Mouse (Mus musculus): ENCODE measurements around the gene Cd300ld3. TPM values are rescaled to one million over a fixed set of nuclear protein-coding genes. Genes with fewer than 3 reads are reported as not detected.
"Not testable (repeated sequence)": the region's sequence is repeated elsewhere in the genome, so short reads cannot be mapped to it uniquely, and the experiment has no call there.

Gene Cd300ld3
- polyA plus RNA-seq, 1 experiment from 2014 or later = not detected

GRCm38 (mm10) chr11:115066768-115067167 lies 18.6 kb upstream of the Cd300ld3 start:
- WGBS = 71% methylated on average over 6 of the region's 6 CpGs
- Histone ChIP-seq H3K4me1 (ENCODE audit: control insufficient read depth, insufficient read depth, low read length) (0 out of 2 replicates have a peak, but pooled peaks cover 4% of the 10 kb centered on the region), H3K36me3 (ENCODE audit: control insufficient read depth, insufficient read depth, low read length) (no peaks in the 10 kb centered on the region), H3K27me3 (ENCODE audit: control insufficient read depth, insufficient read depth, low read length) (no peaks in the 10 kb centered on the region), H3K4me3 (replicated peaks; ENCODE audit: low read length) (no peak overlapping the region), H3K9me3 (replicated peaks; ENCODE audit: control insufficient read depth, low read length) (no peaks in the 10 kb centered on the region), H3K27ac (ENCODE audit: low read length) (no peak overlapping the region), H3K4me2 (ENCODE audit: low read depth, low read length) (no peak overlapping the region), H3K9ac (ENCODE audit: low read length) (no peak overlapping the region)
- ATAC-seq (ENCODE audit: insufficient read depth, low FRiP score) = no peak

GRCm38 (mm10) chr11:115062077-115062476 lies 13.9 kb upstream of the Cd300ld3 start, which contains the start of gene Cd300e:
Gene Cd300e (minus strand): TSS chr11:115062177.
- H3K9ac ChIP-seq (ENCODE audit: low read length) = no peak within 1 kb of the TSS
- H3K36me3 ChIP-seq (ENCODE audit: control insufficient read depth, insufficient read depth, low read length) = no peaks in the 10 kb centered on the region
- no peaks in the 10 kb centered on the region for H3K27me3 ChIP-seq (ENCODE audit: control insufficient read depth, insufficient read depth, low read length)
- no peaks in the 10 kb centered on the region for H3K9me3 ChIP-seq (replicated peaks; ENCODE audit: control insufficient read depth, low read length)
- H3K27ac ChIP-seq (ENCODE audit: low read length) = no peak within 1 kb of the TSS
- 32% methylated on average over 5 of the region's 5 CpGs for WGBS
- no peaks in the 10 kb centered on the region for H3K4me1 ChIP-seq (ENCODE audit: control insufficient read depth, insufficient read depth, low read length)
- no peak within 1 kb of the TSS for H3K4me2 ChIP-seq (ENCODE audit: low read depth, low read length)
- ATAC-seq (ENCODE audit: insufficient read depth, low FRiP score) = no peak
- H3K4me3 ChIP-seq (replicated peaks; ENCODE audit: low read length) = no peak within 1 kb of the TSS

- 80% methylated on average over 2 of the region's 2 CpGs for WGBS
- H3K4me2 ChIP-seq (ENCODE audit: low read depth, low read length) = no peak overlapping the region
- H3K36me3 ChIP-seq (ENCODE audit: control insufficient read depth, insufficient read depth, low read length) = no peaks in the 10 kb centered on the region
- ATAC-seq (ENCODE audit: insufficient read depth, low FRiP score) = no peak
- no peak overlapping the region for H3K9ac ChIP-seq (ENCODE audit: low read length)
- H3K27me3 ChIP-seq (ENCODE audit: control insufficient read depth, insufficient read depth, low read length) = no peaks in the 10 kb centered on the region
- no peak overlapping the region for H3K4me3 ChIP-seq (replicated peaks; ENCODE audit: low read length)
- H3K27ac ChIP-seq (ENCODE audit: low read length) = no peak overlapping the region
- H3K4me1 ChIP-seq (ENCODE audit: control insufficient read depth, insufficient read depth, low read length) = no peaks in the 10 kb centered on the region
- no peaks in the 10 kb centered on the region for H3K9me3 ChIP-seq (replicated peaks; ENCODE audit: control insufficient read depth, low read length)
Measured at GRCm38 (mm10) chr11:115059797-115060196, 11.6 kb upstream of the Cd300ld3 start.

GRCm38 (mm10) chr11:115058701-115059100 lies 10.5 kb upstream of the Cd300ld3 start:
- 76% methylated on average over 4 of the region's 4 CpGs for WGBS
- ATAC-seq (ENCODE audit: insufficient read depth, low FRiP score) = no peak
- Histone ChIP-seq H3K9ac (ENCODE audit: low read length) (no peak overlapping the region), H3K4me3 (replicated peaks; ENCODE audit: low read length) (no peak overlapping the region), H3K27ac (ENCODE audit: low read length) (no peak overlapping the region), H3K4me2 (ENCODE audit: low read depth, low read length) (no peak overlapping the region), H3K9me3 (replicated peaks; ENCODE audit: control insufficient read depth, low read length) (no peaks in the 10 kb centered on the region), H3K4me1 (ENCODE audit: control insufficient read depth, insufficient read depth, low read length) (no peaks in the 10 kb centered on the region), H3K36me3 (ENCODE audit: control insufficient read depth, insufficient read depth, low read length) (no peaks in the 10 kb centered on the region), H3K27me3 (ENCODE audit: control insufficient read depth, insufficient read depth, low read length) (no peaks in the 10 kb centered on the region)

GRCm38 (mm10) chr11:115054537-115054936 lies 6.3 kb upstream of the Cd300ld3 start:
- no peak overlapping the region for H3K4me2 ChIP-seq (ENCODE audit: low read depth, low read length)
- H3K27ac ChIP-seq (ENCODE audit: low read length) = no peak overlapping the region
- no peak overlapping the region for H3K9ac ChIP-seq (ENCODE audit: low read length)
- no peak overlapping the region for H3K4me3 ChIP-seq (replicated peaks; ENCODE audit: low read length)
- no peaks in the 10 kb centered on the region for H3K36me3 ChIP-seq (ENCODE audit: control insufficient read depth, insufficient read depth, low read length)
- H3K9me3 ChIP-seq (replicated peaks; ENCODE audit: control insufficient read depth, low read length) = no peaks in the 10 kb centered on the region
- ATAC-seq (ENCODE audit: insufficient read depth, low FRiP score) = no peak
- H3K4me1 ChIP-seq (ENCODE audit: control insufficient read depth, insufficient read depth, low read length) = no peaks in the 10 kb centered on the region
- no peaks in the 10 kb centered on the region for H3K27me3 ChIP-seq (ENCODE audit: control insufficient read depth, insufficient read depth, low read length)

GRCm38 (mm10) chr11:115052991-115053390 lies 4.8 kb upstream of the Cd300ld3 start:
- no peak for ATAC-seq (ENCODE audit: insufficient read depth, low FRiP score)
- Histone ChIP-seq H3K9me3 (replicated peaks; ENCODE audit: control insufficient read depth, low read length) (no peaks in the 10 kb centered on the region), H3K36me3 (ENCODE audit: control insufficient read depth, insufficient read depth, low read length) (no peaks in the 10 kb centered on the region), H3K27ac (ENCODE audit: low read length) (no peak overlapping the region), H3K27me3 (ENCODE audit: control insufficient read depth, insufficient read depth, low read length) (no peaks in the 10 kb centered on the region), H3K4me3 (replicated peaks; ENCODE audit: low read length) (no peak overlapping the region), H3K4me2 (ENCODE audit: low read depth, low read length) (no peak overlapping the region), H3K4me1 (ENCODE audit: control insufficient read depth, insufficient read depth, low read length) (no peaks in the 10 kb centered on the region), H3K9ac (ENCODE audit: low read length) (no peak overlapping the region)
- 92% methylated on average over 1 of the region's 1 CpGs for WGBS

- WGBS = 3% methylated on average over 9 of the region's 9 CpGs
- Histone ChIP-seq H3K4me1 (ENCODE audit: control insufficient read depth, insufficient read depth, low read length) (no peaks in the 10 kb centered on the region), H3K27me3 (ENCODE audit: control insufficient read depth, insufficient read depth, low read length) (no peaks in the 10 kb centered on the region), H3K27ac (ENCODE audit: low read length) (no peak overlapping the region), H3K4me3 (replicated peaks; ENCODE audit: low read length) (no peak overlapping the region), H3K4me2 (ENCODE audit: low read depth, low read length) (no peak overlapping the region), H3K9ac (ENCODE audit: low read length) (no peak overlapping the region), H3K9me3 (replicated peaks; ENCODE audit: control insufficient read depth, low read length) (no peaks in the 10 kb centered on the region), H3K36me3 (ENCODE audit: control insufficient read depth, insufficient read depth, low read length) (no peaks in the 10 kb centered on the region)
- ATAC-seq (ENCODE audit: insufficient read depth, low FRiP score) = no peak
Measured at GRCm38 (mm10) chr11:115052206-115052605, 4.0 kb upstream of the Cd300ld3 start.

- H3K27ac ChIP-seq (ENCODE audit: low read length) = no peak overlapping the region
- 49% methylated on average over 3 of the region's 3 CpGs for WGBS
- no peak for ATAC-seq (ENCODE audit: insufficient read depth, low FRiP score)
- H3K4me1 ChIP-seq (ENCODE audit: control insufficient read depth, insufficient read depth, low read length) = no peaks in the 10 kb centered on the region
- H3K9ac ChIP-seq (ENCODE audit: low read length) = no peak overlapping the region
- no peak overlapping the region for H3K4me3 ChIP-seq (replicated peaks; ENCODE audit: low read length)
- H3K4me2 ChIP-seq (ENCODE audit: low read depth, low read length) = no peak overlapping the region
- H3K9me3 ChIP-seq (replicated peaks; ENCODE audit: control insufficient read depth, low read length) = no peaks in the 10 kb centered on the region
- H3K36me3 ChIP-seq (ENCODE audit: control insufficient read depth, insufficient read depth, low read length) = no peaks in the 10 kb centered on the region
- H3K27me3 ChIP-seq (ENCODE audit: control insufficient read depth, insufficient read depth, low read length) = no peaks in the 10 kb centered on the region
Measured at GRCm38 (mm10) chr11:115049282-115049895, 1.2 kb upstream of the Cd300ld3 start.

GRCm38 (mm10) chr11:115037669-115038068 lies 10.5 kb downstream of the Cd300ld3 start, which contains the start of gene Cd300ld5:
Gene Cd300ld5 (minus strand): TSS chr11:115037769.
- not testable (repeated sequence) for H3K4me2 ChIP-seq (ENCODE audit: low read depth, low read length); H3K27ac ChIP-seq (ENCODE audit: low read length); H3K36me3 ChIP-seq (ENCODE audit: control insufficient read depth, insufficient read depth, low read length); H3K4me3 ChIP-seq (replicated peaks; ENCODE audit: low read length); H3K9ac ChIP-seq (ENCODE audit: low read length); H3K27me3 ChIP-seq (ENCODE audit: control insufficient read depth, insufficient read depth, low read length); H3K4me1 ChIP-seq (ENCODE audit: control insufficient read depth, insufficient read depth, low read length); H3K9me3 ChIP-seq (replicated peaks; ENCODE audit: control insufficient read depth, low read length); ATAC-seq (ENCODE audit: insufficient read depth, low FRiP score)
- no CpG with 5 or more reads among the region's 6 CpGs for WGBS

Data from stomach, embryonic 16.5 days (tissue).